Mouse (Mus musculus) liver, postnatal 0 days (tissue): ENCODE measurements at regions not wholly inside any gene's neighbourhood (a gene's known extent, or its start where the extent isn't known, plus 50 kb on each side); places are given as distances from the start of the nearest gene placed in this dataset.
A peak's percentile ranks its signal among the peaks of the same experiment; 100 is the strongest.

ENCODE experiments used
- ATAC-seq: fragments of 200-750 bp; cut with Nextera tagmentation; 2 replicates; pipeline ENCODE4 v1.8.0; 2017; ENCODE audit warnings: mild to moderate bottlenecking, moderate library complexity
- DNase-seq: peaks from one replicate; pipeline ENCODE4 v3.0.0-alpha.2; 2016
- H3K27ac ChIP-seq: fragments of 300-500 bp; sonication (generic); 2 replicates; pipeline ENCODE4 v1.5.1; 2014; ENCODE audit warnings: antibody characterized with exemption, moderate library complexity, mild to moderate bottlenecking, low read depth
- H3K27me3 ChIP-seq: fragments of 300-500 bp; sonication (generic); 2 replicates; pipeline ENCODE4 v1.6.1; 2014; ENCODE audit warnings: low read length, control low read depth, mixed read lengths; ENCODE audit not compliant: insufficient read depth
- H3K36me3 ChIP-seq: fragments of 300-500 bp; sonication (generic); replicated peaks from 2 replicates; pipeline ENCODE4 v1.6.1; 2014; ENCODE audit warnings: mild to moderate bottlenecking, control low read depth, low read length, moderate library complexity, mixed read lengths; ENCODE audit not compliant: insufficient read depth
- H3K4me1 ChIP-seq: fragments of 300-500 bp; sonication (generic); 2 replicates; pipeline ENCODE4 v1.6.1; 2014; ENCODE audit warnings: antibody characterized with exemption, mild to moderate bottlenecking, control low read depth; ENCODE audit not compliant: insufficient read depth
- H3K4me2 ChIP-seq: fragments of 300-500 bp; sonication (generic); 2 replicates; pipeline ENCODE4 v1.6.1; 2014; ENCODE audit warnings: low read depth, mild to moderate bottlenecking, low read length, moderate library complexity, mixed read lengths
- H3K4me3 ChIP-seq: fragments of 300-500 bp; sonication (generic); 2 replicates; pipeline ENCODE4 v1.5.1; 2014; ENCODE audit warnings: low read depth, low read length
- H3K9ac ChIP-seq: fragments of 300-500 bp; sonication (generic); replicated peaks from 2 replicates; pipeline ENCODE4 v1.6.1; 2014; ENCODE audit warnings: mild to moderate bottlenecking, moderate library complexity
- H3K9me3 ChIP-seq: fragments of 300-500 bp; sonication (generic); 2 replicates; pipeline ENCODE4 v1.6.1; 2016; ENCODE audit warnings: mild to moderate bottlenecking, control low read depth, low read length, mixed read lengths
- CTCF ChIP-seq: sonication (generic); IDR thresholded peaks from 2 replicates; pipeline ENCODE4 v1.5.1; 2016; ENCODE audit warnings: antibody characterized with exemption, low read depth
- EP300 ChIP-seq: IDR thresholded peaks from 2 replicates; pipeline ENCODE4 v1.6.1; 2016; ENCODE audit warnings: antibody characterized with exemption, low read depth, mild to moderate bottlenecking
- WGBS: fragments of 180-500 bp; shearing (Covaris S2); extraction: QIAGEN DNeasy Blood & Tissue Kit; methylation state at CpG from one replicate; pipeline ENCODE4 v1.1.7; 2014; ENCODE audit not compliant: insufficient replicate concordance; 5-methylcytosine and 5-hydroxymethylcytosine counted together

GRCm38 (mm10) chr3:104586342-104587175, 51.9 kb upstream of the Slc16a1 start:
- H3K4me3 ChIP-seq, result no peak overlapping the region
- 84% methylated on average over 6 of the region's 6 CpGs for WGBS
- no peak for ATAC-seq
- TF ChIP-seq EP300, result no peak
- no peak for TF ChIP-seq CTCF
- H3K36me3 ChIP-seq, result no peaks in the 10 kb centered on the region
- H3K27ac ChIP-seq, result no peak overlapping the region
- no peak overlapping the region for H3K4me2 ChIP-seq
- H3K4me1 ChIP-seq, result no peaks in the 10 kb centered on the region
- DNase-seq, result no peak
- no peaks in the 10 kb centered on the region for H3K27me3 ChIP-seq
- H3K9ac ChIP-seq, result no peak overlapping the region
- no peaks in the 10 kb centered on the region for H3K9me3 ChIP-seq

GRCm38 (mm10) chr3:104585303-104585702, 53.2 kb upstream of the Slc16a1 start:
- ATAC-seq, result peak; percentile 60
- Histone ChIP-seq H3K27ac (no peak overlapping the region), H3K4me3 (no peak overlapping the region), H3K27me3 (no peaks in the 10 kb centered on the region), H3K4me1 (no peaks in the 10 kb centered on the region), H3K9ac (no peak overlapping the region), H3K4me2 (no peak overlapping the region), H3K36me3 (no peaks in the 10 kb centered on the region), H3K9me3 (no peaks in the 10 kb centered on the region)
- WGBS, result 47% methylated on average over 6 of the region's 6 CpGs
- TF ChIP-seq EP300, result no peak
- no peak for TF ChIP-seq CTCF
- no peak for DNase-seq

- 68% methylated on average over 7 of the region's 7 CpGs for WGBS
- no peak overlapping the region for H3K27ac ChIP-seq
- TF ChIP-seq EP300 (no peak), CTCF (no peak)
- no peaks in the 10 kb centered on the region for H3K4me1 ChIP-seq
- H3K36me3 ChIP-seq, result no peaks in the 10 kb centered on the region
- H3K27me3 ChIP-seq, result no peaks in the 10 kb centered on the region
- ATAC-seq (no peak), DNase-seq (no peak)
- H3K9me3 ChIP-seq, result no peaks in the 10 kb centered on the region
- H3K9ac ChIP-seq, result no peak overlapping the region
- H3K4me2 ChIP-seq, result no peak overlapping the region
- no peak overlapping the region for H3K4me3 ChIP-seq
Observed at GRCm38 (mm10) chr3:104583236-104583635, 55.2 kb upstream of the Slc16a1 start.

GRCm38 (mm10) chr3:104582521-104582920, 55.9 kb upstream of the Slc16a1 start:
- H3K4me1 ChIP-seq, result no peaks in the 10 kb centered on the region
- DNase-seq, result no peak
- H3K4me2 ChIP-seq, result no peak overlapping the region
- WGBS, result 85% methylated on average over 10 of the region's 10 CpGs
- H3K4me3 ChIP-seq, result no peak overlapping the region
- no peaks in the 10 kb centered on the region for H3K36me3 ChIP-seq
- no peak for ATAC-seq
- H3K27ac ChIP-seq, result no peak overlapping the region
- H3K27me3 ChIP-seq, result no peaks in the 10 kb centered on the region
- TF ChIP-seq CTCF (no peak), EP300 (no peak)
- no peak overlapping the region for H3K9ac ChIP-seq
- no peaks in the 10 kb centered on the region for H3K9me3 ChIP-seq

- no peak for DNase-seq
- no peak overlapping the region for H3K9ac ChIP-seq
- H3K27me3 ChIP-seq, result no peaks in the 10 kb centered on the region
- 76% methylated on average over 4 of the region's 4 CpGs for WGBS
- no peak overlapping the region for H3K27ac ChIP-seq
- no peak for TF ChIP-seq CTCF
- no peak for TF ChIP-seq EP300
- H3K36me3 ChIP-seq, result no peaks in the 10 kb centered on the region
- no peaks in the 10 kb centered on the region for H3K9me3 ChIP-seq
- no peaks in the 10 kb centered on the region for H3K4me1 ChIP-seq
- no peak for ATAC-seq
- no peak overlapping the region for H3K4me2 ChIP-seq
- no peak overlapping the region for H3K4me3 ChIP-seq
Observed at GRCm38 (mm10) chr3:104579186-104579585, 59.3 kb upstream of the Slc16a1 start.

GRCm38 (mm10) chr3:104578374-104578773, 60.1 kb upstream of the Slc16a1 start:
- Histone ChIP-seq H3K4me2 (no peak overlapping the region), H3K36me3 (no peaks in the 10 kb centered on the region), H3K9me3 (no peaks in the 10 kb centered on the region), H3K4me3 (no peak overlapping the region), H3K27ac (no peak overlapping the region), H3K4me1 (0 out of 2 replicates have a peak, but pooled peaks cover 4% of the 10 kb centered on the region), H3K27me3 (no peaks in the 10 kb centered on the region), H3K9ac (no peak overlapping the region)
- 50% methylated on average over 3 of the region's 3 CpGs for WGBS
- DNase-seq (no peak), ATAC-seq (no peak)
- TF ChIP-seq CTCF (no peak), EP300 (no peak)
